Mouse (Mus musculus) limb, embryonic 14.5 days (tissue): ENCODE data around the gene E130114P18Rik. TPM values are rescaled to one million over a fixed set of nuclear protein-coding genes. Genes with fewer than 3 reads are reported as not detected.

Experiments
- ATAC-seq: fragments of 200-750 bp; cut with Nextera tagmentation; 2 replicates; pipeline ENCODE4 v1.8.0; 2017; ENCODE audit warnings: low read depth, moderate number of reproducible peaks, moderate TSS enrichment; ENCODE audit not compliant: low FRiP score
- DNase-seq: peaks from one replicate; pipeline ENCODE4 v3.0.0-alpha.2; 2015; ENCODE audit warnings: low spot score
- H3K27ac ChIP-seq: fragments of 300-500 bp; sonication (generic); replicated peaks from 2 replicates; pipeline ENCODE4 v1.5.1; 2014; ENCODE audit warnings: low read depth, mild to moderate bottlenecking, low read length, moderate library complexity, mixed read lengths
- H3K27me3 ChIP-seq: fragments of 300-500 bp; sonication (generic); 2 replicates; pipeline ENCODE4 v1.6.1; 2014; ENCODE audit warnings: low read length, mixed read lengths; ENCODE audit not compliant: control insufficient read depth, insufficient read depth
- H3K36me3 ChIP-seq: fragments of 300-500 bp; sonication (generic); 2 replicates; pipeline ENCODE4 v1.6.1; 2014; ENCODE audit warnings: mild to moderate bottlenecking, low read length, moderate library complexity, mixed read lengths; ENCODE audit not compliant: control insufficient read depth, insufficient read depth
- H3K4me1 ChIP-seq: fragments of 300-500 bp; sonication (generic); 2 replicates; pipeline ENCODE4 v1.6.1; 2014; ENCODE audit warnings: antibody characterized with exemption, low read length, mixed read lengths; ENCODE audit not compliant: control insufficient read depth, insufficient read depth
- H3K4me2 ChIP-seq: fragments of 300-500 bp; sonication (generic); replicated peaks from 2 replicates; pipeline ENCODE4 v1.6.1; 2014; ENCODE audit warnings: low read depth, mild to moderate bottlenecking, low read length, moderate library complexity; ENCODE audit not compliant: severe bottlenecking
- H3K4me3 ChIP-seq: fragments of 300-500 bp; sonication (generic); replicated peaks from 2 replicates; pipeline ENCODE4 v1.5.1; 2014; ENCODE audit warnings: low read length
- H3K9ac ChIP-seq: fragments of 300-500 bp; sonication (generic); 2 replicates; pipeline ENCODE4 v1.6.1; 2014; ENCODE audit warnings: mild to moderate bottlenecking, low read depth, low read length, moderate library complexity; ENCODE audit not compliant: severe bottlenecking
- H3K9me3 ChIP-seq: fragments of 300-500 bp; sonication (generic); 2 replicates; pipeline ENCODE4 v1.6.1; 2016; ENCODE audit warnings: low read length; ENCODE audit not compliant: control insufficient read depth
- POLR2A ChIP-seq: fragments of 200-500 bp; IDR thresholded peaks from 2 replicates; pipeline ENCODE4 v1.8.0; 2012; ENCODE audit warnings: inconsistent platforms, mild to moderate bottlenecking, moderate library complexity, borderline replicate concordance; ENCODE audit not compliant: insufficient read depth, insufficient read length; ENCODE audit errors: extremely low read depth
- WGBS: fragments of 180-500 bp; shearing (Covaris S2); extraction: QIAGEN DNeasy Blood & Tissue Kit; methylation state at CpG from one replicate; pipeline ENCODE4 v1.1.7; 2014; 5-methylcytosine and 5-hydroxymethylcytosine counted together
- polyA plus RNA-seq, 2 experiments: library from polyadenylated mRNA; depleted of rRNA in 1 of 2; stranded (reverse) in 1 of 2; unstranded in 1 of 2; fragments of >200 nt; fragmentation: Nextera tagmentation in 1 of 2; extraction: Ambion mirVana in 1 of 2; gene quantifications; 2 replicates each; pipeline versions ENCODE4 v1.2.1 to v1.2.3; 2012 to 2014

E130114P18Rik gene
- polyA plus RNA-seq, 2 experiments = 2.2 to 4.9 TPM

GRCm38 (mm10) chr4:97609329-97609728 is 168.5 kb downstream of the E130114P18Rik start:
- H3K4me3 ChIP-seq = no peak overlapping the region
- H3K9ac ChIP-seq = no peak overlapping the region
- no peaks in the 10 kb centered on the region for H3K27me3 ChIP-seq
- H3K36me3 ChIP-seq = no peaks in the 10 kb centered on the region
- WGBS = 90% methylated on average over 4 of the region's 4 CpGs
- TF ChIP-seq POLR2A = no peak
- no peaks in the 10 kb centered on the region for H3K9me3 ChIP-seq
- H3K4me1 ChIP-seq = peaks cover 20% of the 10 kb centered on the region
- DNase-seq (no peak), ATAC-seq (no peak)
- no peak overlapping the region for H3K27ac ChIP-seq
- no peak overlapping the region for H3K4me2 ChIP-seq

DNA sequence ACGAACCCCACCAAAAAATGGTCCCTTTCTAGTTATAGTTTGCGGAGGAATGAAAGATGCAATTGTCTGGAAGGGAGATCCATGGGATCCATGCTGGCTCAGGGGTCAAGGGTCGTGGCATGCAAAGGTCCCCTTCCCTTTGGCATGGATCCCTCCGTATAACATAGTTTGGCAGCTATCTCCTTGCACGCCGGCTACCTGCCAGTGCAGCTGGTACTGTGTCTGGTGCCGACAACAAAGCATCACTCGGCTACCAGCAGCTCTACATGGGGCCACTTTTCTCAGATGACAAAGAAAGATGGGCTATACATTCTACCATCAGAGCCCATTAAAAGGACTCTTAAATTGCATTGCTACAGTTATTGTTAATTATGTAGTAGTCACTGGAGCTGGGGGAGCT is 169.2 kb downstream of the E130114P18Rik start:
- Histone ChIP-seq H3K9ac (no peak overlapping the region), H3K4me3 (no peak overlapping the region), H3K4me1 (peaks cover 20% of the 10 kb centered on the region), H3K9me3 (no peaks in the 10 kb centered on the region), H3K27me3 (no peaks in the 10 kb centered on the region), H3K4me2 (no peak overlapping the region), H3K36me3 (no peaks in the 10 kb centered on the region), H3K27ac (no peak overlapping the region)
- ATAC-seq = no peak
- whole genome bisulfite sequencing = 85% methylated on average over 8 of the region's 8 CpGs
- no peak for DNase-seq
- TF ChIP-seq POLR2A = no peak

DNA sequence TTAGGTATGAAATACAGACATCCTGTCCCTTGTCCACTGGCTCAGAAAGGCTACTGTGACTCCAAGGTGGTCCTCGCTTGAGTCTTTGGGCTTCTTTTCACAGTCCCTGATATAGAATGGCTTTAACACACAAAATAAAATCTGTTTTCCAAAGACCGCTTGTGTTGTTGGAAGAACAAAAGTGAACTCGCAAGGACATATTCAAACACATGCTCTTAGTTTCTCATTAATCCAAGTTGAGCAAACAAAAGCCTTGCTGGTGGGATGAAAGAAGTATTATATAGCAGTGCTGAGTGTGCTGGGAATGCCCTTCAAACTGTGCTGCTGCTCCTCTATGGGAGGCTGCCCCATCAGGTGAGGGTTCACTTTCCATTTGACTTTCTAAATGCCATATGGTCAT is 169.7 kb downstream of the E130114P18Rik start:
- no peak overlapping the region for H3K4me2 ChIP-seq
- TF ChIP-seq POLR2A = no peak
- H3K4me3 ChIP-seq = no peak overlapping the region
- no peak overlapping the region for H3K27ac ChIP-seq
- no peak for DNase-seq
- H3K27me3 ChIP-seq = no peaks in the 10 kb centered on the region
- 90% methylated on average over 3 of the region's 3 CpGs for WGBS
- no peaks in the 10 kb centered on the region for H3K36me3 ChIP-seq
- H3K9me3 ChIP-seq = no peaks in the 10 kb centered on the region
- H3K9ac ChIP-seq = no peak overlapping the region
- ATAC-seq = no peak
- peaks cover 20% of the 10 kb centered on the region for H3K4me1 ChIP-seq

GRCm38 (mm10) chr4:97607169-97607568 is 170.7 kb downstream of the E130114P18Rik start:
- 21% methylated on average over 1 of the region's 1 CpGs for WGBS
- H3K27me3 ChIP-seq = no peaks in the 10 kb centered on the region
- H3K27ac ChIP-seq = no peak overlapping the region
- H3K9ac ChIP-seq = no peak overlapping the region
- peaks cover 17% of the 10 kb centered on the region for H3K4me1 ChIP-seq
- DNase-seq (no peak), ATAC-seq (no peak)
- no peaks in the 10 kb centered on the region for H3K36me3 ChIP-seq
- H3K4me2 ChIP-seq = no peak overlapping the region
- H3K4me3 ChIP-seq = no peak overlapping the region
- TF ChIP-seq POLR2A = no peak
- no peaks in the 10 kb centered on the region for H3K9me3 ChIP-seq

DNA sequence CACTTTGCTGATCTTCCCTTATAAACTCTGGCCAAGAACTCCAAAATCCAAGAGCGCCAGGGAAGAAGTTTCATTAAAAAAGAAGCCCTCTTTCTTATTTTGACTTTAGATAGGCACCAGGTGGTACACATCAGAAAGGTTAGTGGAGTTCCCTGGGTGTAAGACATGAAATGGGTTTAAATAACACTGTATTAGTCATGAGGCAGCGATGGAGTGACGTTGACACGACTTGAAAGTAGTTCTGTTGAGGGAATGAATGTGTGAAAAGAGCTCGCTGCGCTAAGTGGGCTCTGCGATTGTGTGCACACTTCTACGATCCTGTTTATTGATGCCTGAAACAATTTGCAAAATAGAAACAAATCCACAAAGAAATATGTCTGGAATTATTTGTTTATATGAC is 171.4 kb downstream of the E130114P18Rik start:
- H3K4me2 ChIP-seq = no peak overlapping the region
- peaks cover 14% of the 10 kb centered on the region; the same call in 1 of the 2 replicates for H3K4me1 ChIP-seq
- no peak for DNase-seq
- H3K9me3 ChIP-seq = no peaks in the 10 kb centered on the region
- no peaks in the 10 kb centered on the region for H3K27me3 ChIP-seq
- TF ChIP-seq POLR2A = no peak
- H3K4me3 ChIP-seq = no peak overlapping the region
- H3K27ac ChIP-seq = no peak overlapping the region
- ATAC-seq = no peak
- no peak overlapping the region for H3K9ac ChIP-seq
- no peaks in the 10 kb centered on the region for H3K36me3 ChIP-seq
- 75% methylated on average over 8 of the region's 8 CpGs for WGBS

DNA sequence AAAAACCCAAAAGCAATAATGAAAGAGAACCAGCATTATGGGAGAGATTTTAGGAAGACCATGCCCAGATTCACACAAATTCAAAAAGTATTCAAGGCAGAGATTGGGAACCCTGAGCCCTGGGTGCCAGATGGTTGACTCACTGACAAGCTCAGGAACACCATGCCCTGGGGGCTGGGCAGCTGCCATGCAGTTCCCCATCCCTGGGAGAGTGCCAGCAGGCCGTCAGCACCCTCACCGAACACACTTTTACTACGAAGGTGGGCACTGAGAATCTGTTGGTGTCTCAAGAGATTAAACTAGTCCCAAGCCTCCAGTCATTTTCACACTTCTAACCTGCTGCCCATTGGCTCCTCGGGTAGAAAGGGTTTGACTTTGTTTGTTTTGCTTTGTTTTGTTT is 175.3 kb downstream of the E130114P18Rik start:
- 0 out of 2 replicates have a peak, but pooled peaks cover 4% of the 10 kb centered on the region for H3K4me1 ChIP-seq
- WGBS = 58% methylated on average over 4 of the region's 4 CpGs
- no peak overlapping the region for H3K27ac ChIP-seq
- H3K9ac ChIP-seq = no peak overlapping the region
- H3K4me2 ChIP-seq = no peak overlapping the region
- no peaks in the 10 kb centered on the region for H3K9me3 ChIP-seq
- no peak overlapping the region for H3K4me3 ChIP-seq
- no peak for DNase-seq
- ATAC-seq = no peak
- no peak for TF ChIP-seq POLR2A
- no peaks in the 10 kb centered on the region for H3K27me3 ChIP-seq
- H3K36me3 ChIP-seq = no peaks in the 10 kb centered on the region
